Mouse (Mus musculus) C2C12 (cell line): ENCODE measurements at regions not wholly inside any gene's neighbourhood (a gene's known extent, or its start where the extent isn't known, plus 50 kb on each side); places are given as distances from the start of the nearest gene placed in this dataset.

Experiments
- H3K27me3 ChIP-seq: one replicate; pipeline ENCODE4 v1.6.1; 2011; ENCODE audit not compliant: control insufficient read depth, insufficient read depth, insufficient read length
- H3K36me3 ChIP-seq: one replicate; pipeline ENCODE4 v1.6.1; 2011; ENCODE audit not compliant: control insufficient read depth, insufficient read depth
- H3K4me3 ChIP-seq: one replicate; pipeline ENCODE4 v1.5.1; 2011; ENCODE audit warnings: mild to moderate bottlenecking, control low read depth; ENCODE audit not compliant: poor library complexity, insufficient read depth, severe bottlenecking
- H3K79me2 ChIP-seq: one replicate; pipeline ENCODE4 v1.6.1; 2011; ENCODE audit not compliant: control insufficient read depth, insufficient read depth
- H3K79me3 ChIP-seq: one replicate; pipeline ENCODE4 v1.6.1; 2011; ENCODE audit warnings: low read depth, control low read depth
- H3ac ChIP-seq: one replicate; pipeline ENCODE3; 2011; ENCODE audit warnings: low read depth; ENCODE audit not compliant: control insufficient read depth, insufficient read length
- CEBPB ChIP-seq: IDR thresholded peaks from one replicate; pipeline ENCODE4 v1.6.1; 2011; ENCODE audit warnings: low read depth, mild to moderate bottlenecking, control low read depth, moderate library complexity
- CTCF ChIP-seq: IDR thresholded peaks from one replicate; pipeline ENCODE4 v1.5.1; 2011; ENCODE audit not compliant: control insufficient read depth, insufficient read depth, insufficient read length
- FOSL1 ChIP-seq: IDR thresholded peaks from one replicate; pipeline ENCODE4 v1.8.0; 2011; ENCODE audit warnings: mild to moderate bottlenecking, low read length; ENCODE audit not compliant: poor library complexity, insufficient read depth, severe bottlenecking
- MAX ChIP-seq: IDR thresholded peaks from one replicate; pipeline ENCODE4 v1.6.1; 2011; ENCODE audit warnings: mild to moderate bottlenecking, control low read depth
- MYOD1 ChIP-seq: IDR thresholded peaks from one replicate; pipeline ENCODE4 v1.6.1; 2011; ENCODE audit warnings: low read depth; ENCODE audit not compliant: control insufficient read depth, insufficient read length
- MYOG ChIP-seq: IDR thresholded peaks from one replicate; pipeline ENCODE4 v1.6.1; 2011; ENCODE audit not compliant: control insufficient read depth, insufficient read length; ENCODE audit errors: extremely low read depth
- USF1 ChIP-seq: IDR thresholded peaks from one replicate; pipeline ENCODE4 v1.6.1; 2011; ENCODE audit warnings: low read depth, mild to moderate bottlenecking, control low read depth, moderate library complexity

DNA sequence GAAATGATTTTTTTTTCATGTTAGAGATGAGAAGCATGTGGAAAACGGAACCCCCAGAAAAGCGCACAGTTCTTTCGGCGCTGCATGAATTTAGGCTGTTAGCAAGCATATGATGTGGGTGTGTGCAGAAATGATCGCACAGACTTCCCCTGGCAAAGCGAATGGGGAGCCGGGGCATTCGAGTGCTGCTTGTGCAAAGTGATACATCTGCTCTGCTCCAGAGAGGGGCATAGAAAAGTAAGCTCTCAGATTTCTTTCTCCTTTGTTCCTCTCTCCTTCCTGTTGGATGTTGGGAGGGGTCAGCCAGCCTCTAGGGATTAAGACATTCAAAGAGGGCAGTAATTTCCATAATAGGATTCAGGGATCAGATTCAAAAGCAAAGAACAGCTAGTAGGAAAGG lies 827.9 kb downstream of the Kcnj2 start:
- no peaks in the 10 kb centered on the region for H3K36me3 ChIP-seq
- TF ChIP-seq MYOD1 (no peak), MYOG (no peak)
- H3K27me3 ChIP-seq: no peaks in the 10 kb centered on the region
- no peaks in the 10 kb centered on the region for H3K79me3 ChIP-seq
- H3K79me2 ChIP-seq: no peaks in the 10 kb centered on the region
- no peak overlapping the region for H3K4me3 ChIP-seq
- H3ac ChIP-seq: no peak overlapping the region

DNA sequence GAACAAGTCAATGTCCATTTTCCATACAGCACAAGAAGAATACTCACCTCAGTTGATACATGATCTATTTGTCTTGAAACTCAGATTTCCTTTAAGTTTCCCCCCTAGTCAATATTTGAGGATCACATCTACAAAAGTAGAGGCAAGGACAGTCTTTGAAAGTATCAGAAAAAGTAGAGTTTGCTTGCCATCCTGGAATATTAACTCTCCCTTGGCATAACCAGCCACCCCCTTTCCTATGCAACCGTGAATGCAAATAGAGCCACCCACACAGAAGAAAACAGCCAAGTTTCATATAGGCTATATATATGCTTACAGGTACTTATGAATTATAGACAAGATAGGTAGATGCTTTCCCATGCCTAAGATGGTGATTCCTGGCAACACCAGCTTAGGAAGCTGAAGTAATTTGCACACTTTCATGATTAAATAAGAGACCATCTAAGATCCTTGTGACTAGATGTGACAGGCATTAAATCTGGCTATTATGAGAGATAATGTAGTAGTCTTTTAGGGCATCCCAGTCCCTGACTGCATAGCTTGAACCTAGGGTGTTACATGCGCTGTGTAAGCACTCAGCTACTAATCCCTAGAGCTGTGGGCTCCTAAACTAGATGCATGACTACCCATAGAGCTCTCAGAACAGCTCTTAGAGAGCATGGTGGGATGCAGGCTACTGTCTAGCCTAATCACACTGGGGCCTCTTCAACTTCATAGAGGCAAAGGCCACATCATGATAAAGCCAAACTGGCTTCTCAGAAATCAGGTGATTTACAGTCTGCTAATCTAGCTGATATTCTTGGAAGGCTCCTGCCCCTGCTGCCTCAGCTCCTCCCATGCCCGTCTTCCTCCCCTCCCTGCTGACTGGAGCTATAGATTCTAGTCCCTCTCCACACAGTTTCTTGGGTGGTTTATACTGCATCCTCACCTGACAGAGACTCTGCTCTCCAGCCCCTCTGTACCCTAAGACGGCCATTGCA lies 829.5 kb downstream of the Kcnj2 start:
- Histone ChIP-seq H3K27me3 (no peaks in the 10 kb centered on the region), H3K79me2 (no peaks in the 10 kb centered on the region), H3K4me3 (no peak overlapping the region), H3K79me3 (no peaks in the 10 kb centered on the region), H3ac (no peak overlapping the region), H3K36me3 (no peaks in the 10 kb centered on the region)
- TF ChIP-seq MYOG (no peak), CEBPB (no peak), MAX (no peak), MYOD1 (no peak), USF1 (no peak), FOSL1 (no peak), CTCF (no peak)

GRCm38 (mm10) chr11:111897001-111897400 lies 831.0 kb downstream of the Kcnj2 start:
- TF ChIP-seq FOSL1 (no peak), MYOG (no peak), USF1 (no peak), MYOD1 (no peak), CEBPB (no peak), CTCF (no peak)
- H3K4me3 ChIP-seq: no peak overlapping the region

DNA sequence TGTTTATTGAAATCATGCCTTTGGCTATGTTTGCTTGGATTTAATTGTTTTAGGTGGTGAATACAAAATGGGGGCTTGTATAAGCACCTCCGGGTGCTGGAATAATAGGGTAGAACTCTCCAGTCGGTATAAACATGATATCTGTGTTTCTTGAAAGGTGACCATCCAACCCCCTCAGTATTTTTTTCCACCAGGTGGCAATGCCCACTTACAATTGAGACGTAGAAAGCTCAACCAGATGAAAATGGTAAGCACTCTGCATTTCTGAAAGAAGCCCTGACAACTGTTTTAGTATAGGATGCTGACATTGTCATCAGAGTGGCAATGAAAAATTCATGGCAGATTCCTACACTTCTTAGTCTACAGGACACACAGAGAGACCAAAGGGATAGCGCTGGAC lies 838.1 kb downstream of the Kcnj2 start:
- no peak overlapping the region for H3ac ChIP-seq
- no peaks in the 10 kb centered on the region for H3K36me3 ChIP-seq
- TF ChIP-seq MAX: no peak
- TF ChIP-seq CEBPB: no peak
- no peak for TF ChIP-seq FOSL1
- TF ChIP-seq USF1: no peak
- no peak for TF ChIP-seq CTCF
- TF ChIP-seq MYOD1: no peak
- TF ChIP-seq MYOG: no peak
- no peak overlapping the region for H3K4me3 ChIP-seq
- no peaks in the 10 kb centered on the region for H3K27me3 ChIP-seq
- H3K79me2 ChIP-seq: no peaks in the 10 kb centered on the region
- H3K79me3 ChIP-seq: no peaks in the 10 kb centered on the region

More at GRCm38 (mm10) chr11:111897001-111897400, 831.0 kb downstream of the Kcnj2 start:
- Histone ChIP-seq H3ac (no peak overlapping the region), H3K36me3 (no peaks in the 10 kb centered on the region), H3K27me3 (no peaks in the 10 kb centered on the region), H3K79me3 (no peaks in the 10 kb centered on the region), H3K79me2 (no peaks in the 10 kb centered on the region)

GRCm38 (mm10) chr11:111913891-111914290 lies 847.9 kb downstream of the Kcnj2 start:
- TF ChIP-seq CEBPB: no peak
- no peak for TF ChIP-seq MYOD1
- TF ChIP-seq MYOG: no peak
- no peak for TF ChIP-seq MAX
- TF ChIP-seq FOSL1: no peak
- TF ChIP-seq USF1: no peak
- TF ChIP-seq CTCF: no peak
- H3ac ChIP-seq: no peak overlapping the region
- H3K79me3 ChIP-seq: no peaks in the 10 kb centered on the region
- no peaks in the 10 kb centered on the region for H3K27me3 ChIP-seq
- no peaks in the 10 kb centered on the region for H3K36me3 ChIP-seq
- H3K79me2 ChIP-seq: no peaks in the 10 kb centered on the region
- H3K4me3 ChIP-seq: no peak overlapping the region

GRCm38 (mm10) chr11:111926336-111926735 lies 855.7 kb upstream of the Sox9 start:
- H3K27me3 ChIP-seq: no peaks in the 10 kb centered on the region
- TF ChIP-seq MYOD1: no peak
- TF ChIP-seq MAX: no peak
- no peak for TF ChIP-seq CEBPB
- no peaks in the 10 kb centered on the region for H3K36me3 ChIP-seq
- H3K79me3 ChIP-seq: no peaks in the 10 kb centered on the region
- H3K79me2 ChIP-seq: no peaks in the 10 kb centered on the region
- no peak overlapping the region for H3ac ChIP-seq
- no peak overlapping the region for H3K4me3 ChIP-seq
